Mouse (Mus musculus) spleen, postnatal 4 days (tissue): ENCODE measurements around the gene Rhob.

Source experiments
- DNase-seq, 2 experiments: peaks; one replicate each; pipeline ENCODE4 v3.0.0; 2022; ENCODE audit warnings: low spot score in 2 of 2

Rhob gene

GRCm38 (mm10) chr12:8506954-8507707, 7.3 kb upstream of the Rhob start:
- no peak for DNase-seq

- DNase-seq = no peak
Observed at GRCm38 (mm10) chr12:8504131-8504530, 4.3 kb upstream of the Rhob start.

DNA sequence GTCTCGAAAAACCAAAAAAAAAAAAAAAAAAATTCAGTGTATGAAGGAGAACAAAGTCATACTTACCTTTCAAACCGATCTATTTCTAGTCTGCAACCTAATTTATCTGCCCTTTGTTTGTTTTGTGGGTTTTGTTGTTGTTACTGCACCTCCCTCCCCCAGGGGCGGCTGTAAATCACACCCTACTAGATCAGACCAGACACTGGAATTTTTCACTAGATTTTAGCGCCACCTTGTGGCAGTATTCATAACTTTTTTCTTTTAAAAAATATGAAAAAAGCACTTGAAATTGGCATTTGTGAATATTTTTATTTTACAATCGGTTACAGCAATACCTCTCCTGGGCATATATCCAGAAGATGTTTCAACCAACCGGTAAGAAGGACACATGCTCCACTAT, 2.7 kb upstream of the Rhob start:
- DNase-seq = no peak

- no peak for DNase-seq
Observed at GRCm38 (mm10) chr12:8501571-8502305, 1.9 kb upstream of the Rhob start.

GRCm38 (mm10) chr12:8500597-8501570, 1.1 kb upstream of the Rhob start:
- DNase-seq = no peak

GRCm38 (mm10) chr12:8499001-8499870, 573 bp downstream of the Rhob start:
- DNase-seq = peak; percentile 39 to 73

DNA sequence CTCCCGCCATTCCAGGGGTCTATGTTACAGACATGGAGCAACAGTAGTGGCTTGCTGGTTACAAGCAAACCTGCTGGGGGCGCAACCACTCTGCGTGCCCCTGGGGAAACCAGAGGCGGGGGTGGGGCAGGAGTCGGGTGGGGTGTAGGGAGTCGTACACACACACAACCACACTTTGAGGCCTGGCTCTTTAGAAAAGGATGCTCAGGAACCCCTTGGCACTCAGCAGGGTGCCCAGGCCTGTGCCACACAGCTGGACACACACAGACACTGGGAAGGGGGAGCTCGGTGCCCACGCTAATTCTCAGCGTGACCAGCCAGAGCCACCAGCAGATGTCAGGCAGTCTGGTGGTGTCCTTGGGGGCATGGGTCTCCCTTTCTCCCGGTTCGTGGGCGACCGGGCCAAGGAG, 1.2 kb downstream of the Rhob start:
- no peak for DNase-seq

DNA sequence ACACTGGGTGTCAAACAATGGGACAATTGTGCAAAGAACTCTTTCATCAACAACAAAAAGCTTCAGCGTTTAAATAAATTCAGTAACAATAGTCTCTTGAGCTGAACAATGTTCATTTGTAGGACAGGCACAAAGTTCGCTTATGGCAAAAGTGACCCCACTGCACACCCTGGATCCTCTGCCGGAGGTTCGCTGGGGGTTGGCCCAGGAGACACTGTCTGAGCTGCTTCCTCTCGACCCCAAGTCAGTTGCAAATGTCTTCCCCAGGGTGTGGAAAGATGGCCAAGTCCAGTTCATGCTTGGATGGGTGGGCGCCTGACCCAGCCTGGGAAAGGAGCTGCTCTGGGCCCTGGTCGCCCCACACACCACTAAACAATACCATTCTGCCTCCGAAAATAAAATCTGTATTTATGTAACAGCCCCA, 1.6 kb downstream of the Rhob start:
- DNase-seq = no peak

GRCm38 (mm10) chr12:8497314-8497706, 2.5 kb downstream of the Rhob start:
- no peak for DNase-seq

DNA sequence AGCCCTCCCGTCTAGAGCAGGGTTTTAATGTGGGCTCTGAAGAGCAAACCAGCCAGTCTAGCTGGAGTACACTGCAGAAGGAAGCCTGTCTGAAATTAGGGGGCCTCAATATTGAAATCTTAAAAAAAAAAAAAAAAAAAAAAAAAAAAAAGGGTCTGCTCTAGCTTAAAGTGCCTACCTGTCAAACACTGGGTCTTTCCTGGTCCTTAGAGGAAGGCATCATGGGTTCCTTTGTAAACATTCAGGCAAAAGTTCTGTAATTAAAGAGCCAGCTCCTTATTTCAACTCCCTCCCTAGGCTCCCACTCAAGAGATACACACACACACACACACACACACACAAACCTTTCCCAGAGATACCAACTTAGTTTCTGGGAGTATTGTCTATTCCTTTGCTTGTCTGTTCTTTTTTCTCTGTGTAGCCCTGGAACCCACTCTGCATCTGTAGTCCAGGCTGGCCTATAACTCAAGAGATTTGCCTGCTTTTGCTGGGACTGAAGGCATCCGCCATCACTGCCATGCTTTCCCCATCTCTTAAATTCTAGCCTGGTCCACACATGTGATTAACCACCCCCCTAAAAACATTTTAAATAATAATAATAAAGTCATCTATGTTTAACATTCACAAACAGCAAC, 3.0 kb downstream of the Rhob start:
- DNase-seq = no peak

DNA sequence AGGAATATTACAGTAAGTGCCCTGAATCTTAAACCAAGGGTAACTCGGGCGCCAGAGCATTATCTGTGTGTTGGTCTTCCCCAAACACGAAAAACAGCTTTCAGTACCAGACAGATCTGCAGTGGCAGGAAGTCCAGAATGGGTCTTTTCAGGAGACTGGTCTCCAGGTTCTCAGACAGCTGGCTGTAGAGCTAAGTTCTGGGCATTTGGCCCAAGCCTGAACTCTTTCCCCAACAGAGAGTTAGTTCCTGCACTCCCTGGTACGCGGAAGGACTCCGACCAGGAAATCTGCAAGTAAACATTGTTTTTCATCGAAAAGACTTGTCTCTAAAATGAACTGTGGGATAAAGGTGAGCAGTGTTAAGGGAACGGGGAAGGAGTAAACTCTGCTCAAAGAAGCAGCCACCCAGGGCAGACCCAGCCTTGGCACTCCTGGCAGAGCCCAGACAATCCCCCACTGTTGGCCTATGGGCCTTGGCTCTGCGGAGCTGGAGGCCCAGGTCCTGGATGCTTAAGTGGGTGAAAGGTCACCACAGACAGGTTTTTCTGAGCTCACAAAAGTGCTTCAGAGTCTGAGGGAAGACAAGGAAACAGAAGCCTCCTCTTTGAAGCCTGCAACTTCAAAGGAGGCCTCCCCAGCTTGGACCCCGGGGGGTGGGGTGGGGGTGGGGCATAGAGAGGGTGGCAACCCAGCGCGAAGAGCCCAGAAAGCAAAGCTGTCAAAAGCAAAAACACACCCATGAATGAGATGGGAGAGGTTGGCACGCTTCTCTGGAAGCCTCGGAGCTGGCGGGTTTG, 3.7 kb downstream of the Rhob start:
- no peak for DNase-seq

GRCm38 (mm10) chr12:8494675-8495074, 5.1 kb downstream of the Rhob start:
- DNase-seq = no peak

DNA sequence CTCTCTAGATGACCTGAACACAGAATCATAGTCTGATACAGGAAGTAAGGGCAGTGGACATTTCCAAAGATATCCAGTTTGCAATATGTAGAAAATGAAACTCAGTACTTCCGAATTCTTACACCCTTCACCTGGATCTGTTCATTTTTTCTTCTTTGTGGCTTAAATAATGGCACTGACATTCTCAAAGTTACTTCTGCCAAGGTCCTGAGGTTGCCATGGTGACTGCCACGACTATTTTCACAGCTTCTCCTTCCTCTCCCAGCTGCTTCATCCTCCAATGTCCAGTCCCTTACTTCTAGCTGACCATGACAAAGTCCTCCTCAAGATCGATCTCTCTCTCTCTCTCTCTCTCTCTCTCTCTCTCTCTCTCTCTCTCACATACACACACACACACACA, 6.4 kb downstream of the Rhob start:
- DNase-seq = no peak

GRCm38 (mm10) chr12:8489098-8489497, 10.7 kb downstream of the Rhob start:
- no peak for DNase-seq

- DNase-seq = no peak
Observed at GRCm38 (mm10) chr12:8488652-8488980, 11.2 kb downstream of the Rhob start.

DNA sequence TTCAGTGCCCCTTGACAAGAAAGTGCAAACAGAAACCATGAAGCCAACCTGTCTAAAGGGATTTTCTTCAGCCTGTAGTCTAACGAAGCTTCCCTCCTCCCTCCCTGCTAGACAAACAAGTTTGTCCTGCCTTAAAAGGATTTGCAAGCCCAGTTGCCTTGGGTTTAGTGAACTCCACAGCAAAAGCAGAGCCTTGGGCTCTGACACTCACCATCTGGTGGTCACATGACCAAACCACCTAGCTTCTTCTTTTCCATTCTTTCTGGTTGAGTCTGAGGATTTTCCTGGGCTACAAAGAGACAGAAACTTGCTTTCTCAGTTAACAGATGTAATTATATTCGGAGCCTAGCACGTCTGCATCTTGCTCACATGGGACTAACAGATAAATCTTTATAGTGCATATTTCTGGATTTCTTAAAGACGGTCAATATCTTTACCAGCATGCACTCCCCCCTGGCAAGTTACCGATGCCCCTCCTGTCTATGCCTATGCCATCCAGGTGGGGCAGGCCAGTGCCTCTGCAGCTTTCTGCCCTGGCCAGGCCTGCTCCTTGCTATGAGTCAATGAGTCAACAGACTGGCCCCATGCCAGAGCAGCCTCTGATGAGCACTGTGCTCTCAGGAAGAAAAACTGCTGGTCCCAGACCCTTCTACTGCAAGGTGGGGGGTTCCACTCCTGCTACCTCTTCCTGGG, 11.7 kb downstream of the Rhob start:
- no peak for DNase-seq

- no peak for DNase-seq
Observed at GRCm38 (mm10) chr12:8487281-8487680, 12.5 kb downstream of the Rhob start.

GRCm38 (mm10) chr12:8485247-8485646, 14.6 kb downstream of the Rhob start:
- DNase-seq = no peak

DNA sequence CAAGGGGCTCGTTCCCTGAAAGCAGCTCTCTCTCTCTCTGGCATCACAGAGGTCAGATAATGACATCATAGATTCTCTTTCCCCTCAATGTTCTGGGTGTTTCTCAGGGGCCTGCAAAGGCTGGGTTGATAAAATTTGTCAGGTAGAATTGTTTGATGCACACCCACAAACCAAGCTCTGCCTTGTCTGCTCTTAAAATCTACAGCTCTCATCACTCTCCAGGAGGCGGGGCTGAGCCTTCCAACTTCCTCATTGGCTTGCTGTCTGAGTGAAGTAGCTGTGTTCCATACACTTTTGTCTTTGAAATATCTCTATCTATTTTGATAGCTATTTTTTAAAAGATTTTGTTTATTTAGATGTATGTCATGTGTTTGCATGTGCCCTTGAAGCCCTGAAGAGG, 17.6 kb downstream of the Rhob start:
- DNase-seq = no peak
